Mouse (Mus musculus) CD8-positive naive resting alpha-beta T cell, adult 2 months (primary cell): ENCODE data around the gene Bmp2k.

Experiments
- DNase-seq, 2 experiments: peaks; one replicate each; pipeline ENCODE4 v3.0.0; 2022; ENCODE audit warnings: low read depth in 2 of 2, low spot score in 2 of 2

The Bmp2k gene

GRCm38 (mm10) chr5:96997310-96997801 is at the start of gene Bmp2k:
TSS of gene Bmp2k (plus strand) at chr5:96997689.
- DNase-seq: peak; percentile 75 to 76

- DNase-seq: peak in 1 of 2 experiments; percentile 7
These were observed 48.5 kb upstream of the Bmp2k start for GRCm38 (mm10) chr5:96948856-96949527.

- DNase-seq: no peak
These were observed 47.4 kb upstream of the Bmp2k start for GRCm38 (mm10) chr5:96949839-96950666.

- DNase-seq: no peak
These were observed 46.6 kb upstream of the Bmp2k start for GRCm38 (mm10) chr5:96950667-96951492.

- DNase-seq: no peak
These were observed 45.9 kb upstream of the Bmp2k start for GRCm38 (mm10) chr5:96951493-96952105.

GRCm38 (mm10) chr5:96954040-96954439 is 43.4 kb upstream of the Bmp2k start:
- no peak for DNase-seq

GRCm38 (mm10) chr5:96954466-96955027 is 42.9 kb upstream of the Bmp2k start:
- no peak for DNase-seq

- DNase-seq: no peak
These were observed 40.6 kb upstream of the Bmp2k start for GRCm38 (mm10) chr5:96956926-96957325.

GRCm38 (mm10) chr5:96961122-96961521 is 36.4 kb upstream of the Bmp2k start:
- DNase-seq: no peak

GRCm38 (mm10) chr5:96961852-96962251 is 35.6 kb upstream of the Bmp2k start:
- no peak for DNase-seq

GRCm38 (mm10) chr5:96962252-96962933 is 35.1 kb upstream of the Bmp2k start:
- no peak for DNase-seq

- no peak for DNase-seq
These were observed 34.6 kb upstream of the Bmp2k start for GRCm38 (mm10) chr5:96962934-96963301.

GRCm38 (mm10) chr5:96964062-96965028 is 33.1 kb upstream of the Bmp2k start:
- peak in 1 of 2 experiments; percentile 3 for DNase-seq

- no peak for DNase-seq
These were observed 32.5 kb upstream of the Bmp2k start for GRCm38 (mm10) chr5:96965029-96965403.

- no peak for DNase-seq
These were observed 32.0 kb upstream of the Bmp2k start for GRCm38 (mm10) chr5:96965503-96965902.

GRCm38 (mm10) chr5:96968628-96969027 is 28.9 kb upstream of the Bmp2k start:
- DNase-seq: no peak

GRCm38 (mm10) chr5:96969032-96969431 is 28.5 kb upstream of the Bmp2k start:
- no peak for DNase-seq

GRCm38 (mm10) chr5:96969705-96970471 is 27.6 kb upstream of the Bmp2k start:
- no peak for DNase-seq
